ENCODE assay signal across 16 mouse cellular contexts in genomic region chr19:12374465-12375025, GRCm38 (mm10). TPM values are rescaled to one million over a fixed set of nuclear protein-coding genes. Genes with fewer than 3 reads are reported as not detected.
DNase-seq lines count a peak whose midpoint lies in the region; ATAC-seq and TF ChIP-seq lines count a peak whose summit lies in the region.
"Had no signal": no experiment of that assay in that cellular context is flagged by ENCODE, and none has a peak within 500 bp of the region (broad histone marks: within the 10 kb centered on the region; RNA-seq: fewer than 3 reads in every experiment).

No protein-coding gene starts in this region.

- no peaks in the 10 kb centered on the region for H3K36me3 ChIP-seq in midbrain, postnatal 0 days (ENCODE audit: insufficient read depth, low read length)
- H3K36me3 ChIP-seq in midbrain, embryonic 11.5 days (ENCODE audit: control insufficient read depth, insufficient read depth, low read length): no peaks in the 10 kb centered on the region
- no peaks in the 10 kb centered on the region for H3K36me3 ChIP-seq in embryonic facial prominence, embryonic 10.5 days (replicated peaks)

- no peaks in the 10 kb centered on the region for H3K4me1 ChIP-seq in midbrain, postnatal 0 days (ENCODE audit: insufficient read depth, low read length)
- H3K4me1 ChIP-seq in midbrain, embryonic 11.5 days (ENCODE audit: control insufficient read depth, insufficient read depth, low read length): no peaks in the 10 kb centered on the region
- H3K4me1 ChIP-seq in embryonic facial prominence, embryonic 10.5 days: no peaks in the 10 kb centered on the region

- peak; percentile 5 for DNase-seq in adrenal gland, postnatal 10 days
- DNase-seq in adrenal gland, adult 8-10 months: no peak
- DNase-seq in midbrain, postnatal 0 days (ENCODE audit: low spot score): peak; percentile 17
- no peak for DNase-seq in midbrain, embryonic 11.5 days (ENCODE audit: low spot score, missing footprints)
- peak; percentile 9 to 48 for DNase-seq in left cerebral cortex, adult 9 months (ENCODE audit: low spot score in 2 of 2)
- DNase-seq in embryonic facial prominence, embryonic 10.5 days (ENCODE audit: low spot score): no peak
- no peak for DNase-seq in urinary bladder, adult 18-20 months (ENCODE audit: low spot score in 2 of 2)
- DNase-seq: cerebellum, adult 11 months had no signal

- 67% methylated on average over 2 of the region's 2 CpGs for WGBS in midbrain, postnatal 0 days
- 86% methylated on average over 2 of the region's 2 CpGs for WGBS in midbrain, embryonic 11.5 days
- 80% methylated on average over 2 of the region's 2 CpGs for WGBS in embryonic facial prominence, embryonic 10.5 days

- H3K9ac ChIP-seq in midbrain, postnatal 0 days (replicated peaks; ENCODE audit: low read length, poor library complexity, severe bottlenecking): no peak overlapping the region
- H3K9ac ChIP-seq in midbrain, embryonic 11.5 days (ENCODE audit: low read length): no peak overlapping the region

- no peak for TF ChIP-seq CTCF in midbrain, postnatal 0 days (IDR thresholded peaks at IDR 0.05)

- ATAC-seq in midbrain, postnatal 0 days (ENCODE audit: low FRiP score): no peak
- ATAC-seq in midbrain, embryonic 11.5 days (ENCODE audit: low FRiP score): no peak
- no peak for ATAC-seq in CD4-positive, CD25-positive, alpha-beta regulatory T cell, adult 4 months
- ATAC-seq: hindbrain, embryonic 16.5 days had no signal

- H3K4me2 ChIP-seq in midbrain, postnatal 0 days (ENCODE audit: low read depth, low read length, poor library complexity, severe bottlenecking): no peak overlapping the region
- H3K4me2 ChIP-seq in midbrain, embryonic 11.5 days: no peak overlapping the region
- H3K4me2 ChIP-seq: liver, embryonic 11.5 days had no signal

- H3K9me3 ChIP-seq in midbrain, postnatal 0 days (ENCODE audit: low read length): no peaks in the 10 kb centered on the region
- H3K9me3 ChIP-seq in midbrain, embryonic 11.5 days (ENCODE audit: control insufficient read depth, low read length): no peaks in the 10 kb centered on the region
- H3K9me3 ChIP-seq in embryonic facial prominence, embryonic 10.5 days: no peaks in the 10 kb centered on the region

- no peak overlapping the region for H3K27ac ChIP-seq in midbrain, postnatal 0 days (ENCODE audit: low read depth, low read length)
- H3K27ac ChIP-seq in midbrain, embryonic 11.5 days (ENCODE audit: low read depth, low read length): no peak overlapping the region
- H3K27ac ChIP-seq in embryonic facial prominence, embryonic 10.5 days (replicated peaks): no peak overlapping the region

- no peak overlapping the region for H3K4me3 ChIP-seq in midbrain, postnatal 0 days (ENCODE audit: low read depth, low read length)
- no peak overlapping the region for H3K4me3 ChIP-seq in midbrain, embryonic 11.5 days (ENCODE audit: low read depth, low read length)
- no peak overlapping the region for H3K4me3 ChIP-seq in embryonic facial prominence, embryonic 10.5 days

- H3K27me3 ChIP-seq in midbrain, postnatal 0 days (ENCODE audit: insufficient read depth, low read length): no peaks in the 10 kb centered on the region
- H3K27me3 ChIP-seq in midbrain, embryonic 11.5 days (ENCODE audit: control insufficient read depth, insufficient read depth, low read length): no peaks in the 10 kb centered on the region
- no peaks in the 10 kb centered on the region for H3K27me3 ChIP-seq in embryonic facial prominence, embryonic 10.5 days (replicated peaks; ENCODE audit: low read depth, poor library complexity, severe bottlenecking)

RNA-seq across cellular contexts. Expression of gene Olfr1440, which starts 12.5 kb away (rescaled TPM):
- not detected for total RNA-seq in adrenal gland, postnatal 10 days (2021)
- not detected for total RNA-seq in adrenal gland, adult 8-10 months (2022)
- total RNA-seq in midbrain, postnatal 0 days (2014; rRNA removed): not detected in 2 replicates
- polyA plus RNA-seq in midbrain, postnatal 0 days (2015; fragmentation: Nextera tagmentation; extraction: Ambion mirVana): not detected in 2 replicates
- not detected in 2 replicates for polyA plus RNA-seq in midbrain, embryonic 11.5 days (2014; fragmentation: Nextera tagmentation; extraction: Ambion mirVana)
- under 1 TPM in 1 of 2 experiments, not detected in 1; 0.09 TPM for polyA plus RNA-seq in CD4-positive, CD25-positive, alpha-beta regulatory T cell, adult 4 months (2017; shearing (Covaris generic))
- polyA plus RNA-seq in embryonic facial prominence, embryonic 10.5 days (2016; fragmentation: Nextera tagmentation; extraction: Ambion mirVana): not detected in 2 replicates
- total RNA-seq: ES-E14; megakaryocyte progenitor cell, adult 5-6 weeks had no signal
- polyA plus RNA-seq: embryonic facial prominence, embryonic 11.5 days; heart, embryonic 14.5 days; hindbrain, embryonic 16.5 days; liver, embryonic 11.5 days; stomach, embryonic 16.5 days had no signal

RNA-seq across cellular contexts. Expression of gene Olfr1438-ps1, which starts 38.8 kb away (rescaled TPM):
- total RNA-seq in adrenal gland, postnatal 10 days (2021): not detected
- not detected for total RNA-seq in adrenal gland, adult 8-10 months (2022)
- not detected in 2 replicates for total RNA-seq in midbrain, postnatal 0 days (2014; rRNA removed)
- not detected in 2 replicates for polyA plus RNA-seq in midbrain, postnatal 0 days (2015; fragmentation: Nextera tagmentation; extraction: Ambion mirVana)
- not detected in 2 replicates for polyA plus RNA-seq in midbrain, embryonic 11.5 days (2014; fragmentation: Nextera tagmentation; extraction: Ambion mirVana)
- not detected for polyA plus RNA-seq in CD4-positive, CD25-positive, alpha-beta regulatory T cell, adult 4 months (2017; shearing (Covaris generic))
- not detected in 2 replicates for polyA plus RNA-seq in embryonic facial prominence, embryonic 10.5 days (2016; fragmentation: Nextera tagmentation; extraction: Ambion mirVana)
- total RNA-seq: ES-E14; megakaryocyte progenitor cell, adult 5-6 weeks had no signal
- polyA plus RNA-seq: embryonic facial prominence, embryonic 11.5 days; heart, embryonic 14.5 days; hindbrain, embryonic 16.5 days; liver, embryonic 11.5 days; stomach, embryonic 16.5 days had no signal

RNA-seq across cellular contexts. Expression of gene Olfr1441, which starts 42.7 kb away (rescaled TPM):
- total RNA-seq in adrenal gland, postnatal 10 days (2021): not detected
- total RNA-seq in adrenal gland, adult 8-10 months (2022): not detected
- total RNA-seq in midbrain, postnatal 0 days (2014; rRNA removed): not detected in 2 replicates
- polyA plus RNA-seq in midbrain, postnatal 0 days (2015; fragmentation: Nextera tagmentation; extraction: Ambion mirVana): not detected in 2 replicates
- polyA plus RNA-seq in midbrain, embryonic 11.5 days (2014; fragmentation: Nextera tagmentation; extraction: Ambion mirVana): not detected in 2 replicates
- polyA plus RNA-seq in CD4-positive, CD25-positive, alpha-beta regulatory T cell, adult 4 months (2017; shearing (Covaris generic)): not detected
- not detected in 2 replicates for polyA plus RNA-seq in embryonic facial prominence, embryonic 10.5 days (2016; fragmentation: Nextera tagmentation; extraction: Ambion mirVana)
- total RNA-seq: megakaryocyte progenitor cell, adult 5-6 weeks had no signal
- polyA plus RNA-seq: embryonic facial prominence, embryonic 11.5 days; heart, embryonic 14.5 days; hindbrain, embryonic 16.5 days; liver, embryonic 11.5 days; stomach, embryonic 16.5 days had no signal

RNA-seq across cellular contexts. Expression of gene Olfr1437, which starts 49.6 kb away (rescaled TPM):
- not detected for total RNA-seq in adrenal gland, postnatal 10 days (2021)
- not detected for total RNA-seq in adrenal gland, adult 8-10 months (2022)
- total RNA-seq in midbrain, postnatal 0 days (2014; rRNA removed): not detected in 2 replicates
- polyA plus RNA-seq in midbrain, postnatal 0 days (2015; fragmentation: Nextera tagmentation; extraction: Ambion mirVana): not detected in 2 replicates
- polyA plus RNA-seq in midbrain, embryonic 11.5 days (2014; fragmentation: Nextera tagmentation; extraction: Ambion mirVana): not detected in 2 replicates
- not detected for polyA plus RNA-seq in CD4-positive, CD25-positive, alpha-beta regulatory T cell, adult 4 months (2017; shearing (Covaris generic))
- not detected in 2 replicates for polyA plus RNA-seq in embryonic facial prominence, embryonic 10.5 days (2016; fragmentation: Nextera tagmentation; extraction: Ambion mirVana)
- total RNA-seq: ES-E14; megakaryocyte progenitor cell, adult 5-6 weeks had no signal
- polyA plus RNA-seq: embryonic facial prominence, embryonic 11.5 days; heart, embryonic 14.5 days; hindbrain, embryonic 16.5 days; liver, embryonic 11.5 days; stomach, embryonic 16.5 days had no signal

RNA-seq across cellular contexts. Expression of gene Pfpl, which starts 53.2 kb away (rescaled TPM):
- total RNA-seq in adrenal gland, postnatal 10 days (2021): not detected
- not detected for total RNA-seq in adrenal gland, adult 8-10 months (2022)
- not detected in 2 replicates for total RNA-seq in midbrain, postnatal 0 days (2014; rRNA removed)
- not detected in 2 replicates for polyA plus RNA-seq in midbrain, postnatal 0 days (2015; fragmentation: Nextera tagmentation; extraction: Ambion mirVana)
- polyA plus RNA-seq in midbrain, embryonic 11.5 days (2014; fragmentation: Nextera tagmentation; extraction: Ambion mirVana): not detected in 2 replicates
- polyA plus RNA-seq in CD4-positive, CD25-positive, alpha-beta regulatory T cell, adult 4 months (2017; shearing (Covaris generic)): not detected
- polyA plus RNA-seq in embryonic facial prominence, embryonic 10.5 days (2016; fragmentation: Nextera tagmentation; extraction: Ambion mirVana): not detected in 2 replicates
- total RNA-seq: ES-E14; megakaryocyte progenitor cell, adult 5-6 weeks had no signal
- polyA plus RNA-seq: embryonic facial prominence, embryonic 11.5 days; heart, embryonic 14.5 days; hindbrain, embryonic 16.5 days; liver, embryonic 11.5 days; stomach, embryonic 16.5 days had no signal

Comparison
In these comparisons a context has a peak if more than half of its experiments do, and no peak if none do; other contexts are left out.
1. DNase-seq: peak in adrenal gland, postnatal 10 days (single experiment), midbrain, postnatal 0 days (single experiment) and left cerebral cortex, adult 9 months (2 of 2); none in adrenal gland, adult 8-10 months (single experiment), midbrain, embryonic 11.5 days (single experiment), embryonic facial prominence, embryonic 10.5 days (single experiment) and urinary bladder, adult 18-20 months (0 of 2).